Mouse (Mus musculus): ENCODE data around the gene Soga1.

Soga1 gene

GRCm38 (mm10) chr2:156990727-156991431 lies 88.2 kb downstream of the Soga1 start:
- DNase-seq (ENCODE audit: low spot score in 2 of 2): peak in 1 of 2 experiments; percentile 51

GRCm38 (mm10) chr2:156987316-156987715 lies 91.7 kb downstream of the Soga1 start:
- no peak for DNase-seq (ENCODE audit: low spot score in 2 of 2)

GRCm38 (mm10) chr2:156982864-156983263 lies 96.2 kb downstream of the Soga1 start:
- no peak for DNase-seq (ENCODE audit: low spot score in 2 of 2)

GRCm38 (mm10) chr2:156981291-156981690 lies 97.8 kb downstream of the Soga1 start:
- DNase-seq (ENCODE audit: low spot score in 2 of 2): no peak

- no peak for DNase-seq (ENCODE audit: low spot score in 2 of 2)
Measured at GRCm38 (mm10) chr2:156980059-156980458, 99.0 kb downstream of the Soga1 start.

GRCm38 (mm10) chr2:156976711-156977110 lies 102.3 kb downstream of the Soga1 start:
- DNase-seq (ENCODE audit: low spot score in 2 of 2): no peak

GRCm38 (mm10) chr2:156974967-156975366 lies 104.1 kb downstream of the Soga1 start:
- DNase-seq (ENCODE audit: low spot score in 2 of 2): no peak

GRCm38 (mm10) chr2:156973316-156974100 lies 105.5 kb downstream of the Soga1 start:
- peak; percentile 76 to 84 for DNase-seq (ENCODE audit: low spot score in 2 of 2)

- DNase-seq (ENCODE audit: low spot score in 2 of 2): no peak
Measured at GRCm38 (mm10) chr2:156970253-156970652, 108.8 kb downstream of the Soga1 start.

GRCm38 (mm10) chr2:156968501-156968900 lies 110.6 kb downstream of the Soga1 start:
- DNase-seq (ENCODE audit: low spot score in 2 of 2): no peak

- DNase-seq (ENCODE audit: low spot score in 2 of 2): no peak
Measured at GRCm38 (mm10) chr2:156967388-156967787, 111.7 kb downstream of the Soga1 start.
